Mouse (Mus musculus): Measurements from ENCODE around the gene Vmn2r66. TPM values are rescaled to one million over a fixed set of nuclear protein-coding genes. Genes with fewer than 3 reads are reported as not detected.

The Vmn2r66 gene
- polyA plus RNA-seq (2015; fragmentation: Nextera tagmentation; extraction: Ambion mirVana), result not detected in 2 replicates

DNA sequence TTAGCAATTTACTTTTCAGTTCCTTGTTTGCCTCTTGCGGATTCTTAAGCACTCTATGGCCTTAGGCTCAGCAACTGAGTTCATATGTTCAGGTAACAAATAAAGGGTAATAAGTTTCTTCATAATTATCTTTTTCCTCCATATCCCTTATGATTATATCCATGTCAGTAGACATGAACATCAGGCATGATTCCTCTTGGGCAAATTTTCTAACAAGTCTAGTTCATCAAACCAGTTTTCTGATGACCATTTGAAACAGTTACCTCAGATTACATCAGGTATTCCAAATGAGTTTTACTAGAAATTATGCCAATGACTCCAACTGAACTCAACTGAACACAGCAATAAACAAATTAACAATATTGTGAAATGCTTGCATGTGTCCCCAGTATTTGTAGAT, at the start of gene Vmn2r66:
Gene Vmn2r66, minus strand, starts transcription at position 101 of the 400 bp plus-strand sequence.
- Histone ChIP-seq H3K27me3 (no peaks in the 10 kb centered on the region), H3K36me3 (no peaks in the 10 kb centered on the region), H3K4me1 (no peaks in the 10 kb centered on the region), H3K27ac (no peak within 1 kb of the TSS), H3K4me3 (no peak within 1 kb of the TSS), H3K9me3 (0 out of 2 replicates have a peak, but pooled peaks cover 2% of the 10 kb centered on the region), H3K9ac (no peak within 1 kb of the TSS), H3K4me2 (no peak within 1 kb of the TSS)
- no peak for ATAC-seq (ENCODE audit: insufficient number of reproducible peaks, insufficient read depth, low FRiP score, low TSS enrichment, low read depth)
- 82% methylated on average over 1 of the region's 1 CpGs for WGBS

GRCm38 (mm10) chr7:84996694-84997093, 15.4 kb downstream of the Vmn2r66 start:
- Histone ChIP-seq H3K36me3 (no peaks in the 10 kb centered on the region), H3K4me2 (no peak overlapping the region), H3K4me3 (no peak overlapping the region), H3K9ac (no peak overlapping the region), H3K4me1 (no peaks in the 10 kb centered on the region), H3K9me3 (no peaks in the 10 kb centered on the region), H3K27ac (no peak overlapping the region), H3K27me3 (no peaks in the 10 kb centered on the region)
- no peak for ATAC-seq (ENCODE audit: insufficient number of reproducible peaks, insufficient read depth, low FRiP score, low TSS enrichment, low read depth)
- whole genome bisulfite sequencing, result 64% methylated on average over 2 of the region's 2 CpGs

- H3K36me3 ChIP-seq, result no peaks in the 10 kb centered on the region
- no peak for ATAC-seq (ENCODE audit: insufficient number of reproducible peaks, insufficient read depth, low FRiP score, low TSS enrichment, low read depth)
- WGBS, result 44% methylated on average over 1 of the region's 1 CpGs
These were observed 48.1 kb downstream of the Vmn2r66 start, which contains the start of gene Vmn2r65 for GRCm38 (mm10) chr7:84964015-84964414. Vmn2r65 (minus strand) TSS chr7:84964115.

More at GRCm38 (mm10) chr7:84964015-84964414, 48.1 kb downstream of the Vmn2r66 start, which contains the start of gene Vmn2r65:
- Histone ChIP-seq H3K4me3 (no peak within 1 kb of the TSS), H3K27me3 (no peaks in the 10 kb centered on the region), H3K4me2 (no peak within 1 kb of the TSS), H3K27ac (no peak within 1 kb of the TSS), H3K9me3 (no peaks in the 10 kb centered on the region), H3K9ac (no peak within 1 kb of the TSS), H3K4me1 (no peaks in the 10 kb centered on the region)

Other genes with a start within 250 kb of the Vmn2r66 start
- not detected in 2 replicates for gene Olfr291, start 158.7 kb downstream of the Vmn2r66 start, polyA plus RNA-seq (2015; fragmentation: Nextera tagmentation; extraction: Ambion mirVana)
- not detected in 2 replicates for gene Vmn2r65, start 48.2 kb downstream of the Vmn2r66 start, polyA plus RNA-seq (2015; fragmentation: Nextera tagmentation; extraction: Ambion mirVana)
- gene Vmn2r67, start 143.7 kb upstream of the Vmn2r66 start, polyA plus RNA-seq (2015; fragmentation: Nextera tagmentation; extraction: Ambion mirVana), result not detected in 2 replicates
- gene Vmn2r68, start 225.5 kb upstream of the Vmn2r66 start, polyA plus RNA-seq (2015; fragmentation: Nextera tagmentation; extraction: Ambion mirVana), result not detected in 2 replicates

Data from embryonic facial prominence, embryonic 13.5 days (tissue).